Mouse (Mus musculus) left cerebral cortex, adult 8-10 months (tissue): Measurements from ENCODE around the gene Duoxa1. TPM values are rescaled to one million over a fixed set of nuclear protein-coding genes. Genes with fewer than 3 reads are reported as not detected.
A peak's percentile ranks its signal among the peaks of the same experiment; 100 is the strongest.
"Not testable (repeated sequence)": the region's sequence is repeated elsewhere in the genome, so short reads cannot be mapped to it uniquely, and the experiment has no call there.

ENCODE experiments used
- DNase-seq, 2 experiments: peaks; one replicate each; pipeline ENCODE4 v3.0.0; 2022; ENCODE audit warnings: low spot score in 2 of 2
- total RNA-seq, 4 experiments: library from RNA; stranded (reverse); gene quantifications; 2 replicates each; pipeline ENCODE4 v1.2.4; 2022

Gene Duoxa1
- total RNA-seq, 4 experiments from 2014 or later, result 0.55 TPM; not detected in 3

DNA sequence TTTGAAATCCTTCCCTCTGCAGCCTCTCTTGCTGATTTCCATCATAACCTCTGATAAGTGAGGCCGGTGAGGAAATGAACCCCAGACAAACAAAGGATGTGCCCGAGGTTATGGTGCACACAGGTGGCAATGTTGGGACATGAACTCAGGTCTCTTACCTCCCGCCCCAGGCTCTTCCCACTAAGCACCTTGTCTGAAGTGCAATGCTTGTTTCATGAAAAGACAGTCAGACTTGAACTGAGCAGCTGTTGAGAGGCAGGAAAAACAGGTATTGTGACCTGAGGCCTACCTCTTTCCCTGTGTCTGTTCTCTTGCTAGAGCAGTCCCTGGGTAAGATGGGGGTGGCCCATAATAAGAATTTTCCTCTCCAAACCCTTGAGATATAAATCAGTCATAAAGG is 18.7 kb upstream of the Duoxa1 start:
- no peak for DNase-seq

DNA sequence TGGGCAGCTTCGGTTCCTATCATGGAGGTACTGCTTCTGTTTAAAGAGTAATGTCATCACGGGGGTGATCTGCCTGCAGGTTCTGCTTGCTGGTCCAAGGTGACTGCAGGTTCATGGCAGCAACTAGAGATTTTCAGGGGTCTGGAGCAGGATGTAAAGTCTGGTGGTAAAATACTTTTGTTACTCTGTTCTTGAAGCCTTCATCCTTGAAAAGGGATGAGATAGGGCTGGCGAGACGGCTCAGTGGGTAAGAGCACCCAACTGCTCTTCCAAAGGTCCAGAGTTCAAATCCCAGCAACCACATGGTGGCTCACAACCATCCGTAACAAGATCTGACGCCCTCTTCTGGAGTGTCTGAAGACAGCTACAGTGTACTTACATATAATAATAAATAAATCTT is 16.8 kb upstream of the Duoxa1 start:
- DNase-seq, result not testable (repeated sequence)

DNA sequence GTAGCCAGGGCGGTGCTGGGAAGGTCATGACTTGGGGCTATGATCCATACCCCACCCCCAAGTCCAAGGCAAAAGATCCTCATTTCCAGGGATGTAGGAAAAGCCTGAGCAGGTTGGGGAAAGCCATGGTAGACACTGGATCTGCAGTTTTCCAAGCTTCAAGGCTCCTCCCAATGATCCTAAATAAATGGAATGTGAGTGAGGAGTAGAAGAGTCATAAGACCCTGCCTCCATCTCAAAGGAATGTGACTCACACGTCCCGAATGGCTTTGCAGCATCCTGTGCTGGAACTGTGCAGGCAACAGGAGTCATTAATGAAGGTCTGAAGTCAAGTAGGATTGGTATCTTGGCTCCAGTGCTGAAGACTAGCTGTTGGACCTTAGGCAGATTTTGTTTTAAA is 14.5 kb upstream of the Duoxa1 start:
- DNase-seq, result no peak

DNA sequence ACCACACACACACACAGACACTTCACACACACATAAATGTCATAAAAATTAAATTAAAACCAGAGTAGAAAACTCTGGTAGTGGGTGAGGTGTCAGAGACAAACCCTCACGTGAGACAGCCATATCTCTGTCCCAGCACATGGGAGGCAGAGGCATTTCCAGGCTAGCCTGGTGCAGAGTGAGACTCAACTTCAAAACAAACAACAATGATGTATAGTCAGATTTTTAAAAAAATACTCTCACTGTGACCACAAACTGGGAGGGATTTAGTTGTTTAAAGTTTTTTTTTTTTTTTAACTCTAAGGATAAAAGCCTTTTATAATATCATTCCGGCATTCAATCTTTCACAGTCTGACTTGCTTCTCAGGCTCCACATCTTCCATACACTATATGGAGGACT is 11.8 kb upstream of the Duoxa1 start:
- DNase-seq, result no peak

DNA sequence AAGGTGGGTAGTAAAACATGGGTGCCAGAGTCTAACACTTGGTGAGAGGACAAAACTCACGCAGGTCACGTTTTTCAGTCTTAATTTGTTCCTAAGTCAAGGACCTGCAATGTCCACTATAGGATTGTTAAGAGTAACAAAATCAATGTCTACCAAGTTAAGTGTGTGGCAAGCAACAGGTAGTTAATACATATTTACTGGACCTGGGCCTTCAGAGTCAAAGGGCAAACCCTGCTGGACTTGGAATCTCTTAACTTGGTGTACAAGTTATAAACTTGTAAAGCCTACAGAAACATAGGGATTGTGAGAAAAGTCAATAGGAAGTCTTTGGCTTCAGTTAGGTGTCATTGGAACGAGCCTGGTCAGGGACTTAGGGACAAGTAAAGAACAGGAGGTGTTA is 11.1 kb upstream of the Duoxa1 start:
- DNase-seq, result no peak

DNA sequence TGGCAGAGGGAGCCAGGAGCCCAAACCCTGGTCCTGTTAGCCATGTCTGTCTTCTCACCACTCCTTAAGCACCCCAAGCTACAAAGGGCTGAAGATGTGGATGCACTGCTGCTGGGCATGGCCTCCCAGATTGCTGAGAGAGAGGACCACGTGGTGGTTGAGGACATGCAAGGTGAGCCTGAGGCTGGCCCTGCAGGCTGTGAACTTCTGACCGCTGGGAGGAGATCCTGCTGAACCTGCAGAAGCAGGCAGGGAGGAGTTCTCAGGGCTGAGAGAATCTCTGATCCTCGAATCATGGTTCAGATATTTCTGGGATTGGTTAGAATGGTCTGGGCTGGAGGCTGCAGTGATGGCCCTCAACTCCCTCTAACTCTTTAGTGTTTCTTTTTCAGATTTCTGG is 10.4 kb upstream of the Duoxa1 start:
- no peak for DNase-seq

DNA sequence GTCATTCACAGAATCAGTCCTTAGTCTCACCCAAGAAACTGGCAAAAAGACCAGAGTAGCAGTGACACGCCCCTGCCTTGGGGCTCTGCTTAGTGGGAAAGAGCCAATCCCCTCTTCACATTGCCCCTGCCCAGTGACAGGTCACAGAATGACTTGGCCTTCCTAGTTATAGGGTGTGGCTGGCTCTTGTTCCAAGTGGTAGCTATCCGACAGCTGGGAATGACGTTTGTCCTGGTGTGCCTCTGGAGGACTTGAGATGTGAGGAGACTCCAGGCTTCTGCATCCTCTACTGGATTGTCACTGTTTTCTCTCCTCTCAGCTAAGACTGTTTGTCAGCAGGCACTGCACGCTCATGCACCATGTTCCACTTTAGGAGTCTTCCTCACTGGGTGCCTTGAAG is 3.9 kb upstream of the Duoxa1 start:
- DNase-seq, result no peak

DNA sequence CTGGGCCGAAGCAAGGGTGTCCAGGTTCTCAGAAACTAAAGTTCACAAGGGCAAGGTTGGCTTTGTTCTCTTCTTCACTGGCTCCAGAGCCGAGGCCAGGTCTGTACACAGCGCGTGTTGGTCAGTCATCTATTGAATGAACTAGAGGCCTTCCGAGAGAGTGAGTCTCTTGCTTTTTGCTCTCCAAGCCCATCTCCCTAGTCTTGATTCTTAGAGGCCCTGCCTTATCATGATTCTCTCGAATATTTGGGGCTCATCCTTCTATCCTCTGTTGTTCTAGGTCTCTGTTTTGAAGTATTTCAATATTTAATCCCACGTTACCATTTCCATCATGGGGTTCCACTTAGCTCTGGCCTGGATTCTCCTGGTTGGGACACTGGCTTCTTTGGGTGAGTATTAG is 1.8 kb upstream of the Duoxa1 start, which contains the start of gene Duox1:
Gene Duox1, plus strand, starts transcription at position 301 of the 400 bp plus-strand sequence.
- no peak for DNase-seq

DNA sequence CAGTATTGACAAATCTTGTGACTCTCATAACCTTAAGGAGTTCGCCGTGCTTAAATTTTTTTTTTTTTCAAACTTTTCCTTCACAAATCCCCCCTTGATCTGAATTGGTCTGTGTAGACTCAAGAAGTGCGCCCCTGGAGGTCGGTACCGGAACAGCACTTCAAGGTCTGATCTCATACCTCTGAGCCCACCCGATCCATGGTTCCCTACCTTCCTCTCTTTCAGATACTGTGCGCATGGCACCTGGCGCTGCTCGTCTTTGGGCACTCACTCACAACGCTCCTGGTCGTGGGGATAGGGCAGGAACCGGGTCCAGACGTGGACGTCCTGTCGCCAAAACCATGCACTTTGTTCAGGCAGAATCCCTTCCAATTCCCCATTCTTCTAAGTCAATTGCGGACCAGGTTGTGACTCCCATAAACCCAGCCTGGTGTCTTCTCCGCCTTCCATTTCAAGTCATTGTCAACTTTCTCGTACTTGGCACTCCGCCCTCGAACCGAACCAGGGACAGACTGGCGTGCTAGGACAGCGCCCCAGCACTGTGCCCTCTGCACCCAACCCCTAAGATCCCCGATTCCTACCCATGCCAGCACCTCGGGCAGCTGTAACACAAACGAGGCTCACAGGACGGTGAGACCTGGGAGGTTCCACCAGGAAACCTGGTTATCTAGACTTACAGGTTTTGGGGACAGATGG is 660 bp downstream of the Duoxa1 start:
- peak in 1 of 2 experiments; percentile 45 for DNase-seq

DNA sequence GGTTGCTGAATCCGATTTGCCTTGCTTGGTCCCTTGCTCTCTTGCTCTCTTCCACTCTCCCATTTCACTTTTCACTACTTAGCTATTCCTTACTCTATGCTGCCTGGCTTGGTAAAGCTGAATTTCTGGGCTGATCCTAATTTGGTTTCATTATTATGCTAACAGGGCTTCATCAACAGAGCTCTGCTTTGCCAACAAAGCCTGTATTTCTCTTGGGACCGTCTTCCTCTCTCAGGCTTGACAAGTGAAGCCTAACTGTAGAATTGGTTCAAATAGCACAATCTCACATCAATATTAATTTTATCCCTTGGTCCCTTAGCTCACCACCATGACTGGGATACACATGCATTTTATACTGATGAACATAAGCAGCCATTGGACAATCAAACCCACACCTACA is 2.0 kb downstream of the Duoxa1 start:
- DNase-seq, result no peak

DNA sequence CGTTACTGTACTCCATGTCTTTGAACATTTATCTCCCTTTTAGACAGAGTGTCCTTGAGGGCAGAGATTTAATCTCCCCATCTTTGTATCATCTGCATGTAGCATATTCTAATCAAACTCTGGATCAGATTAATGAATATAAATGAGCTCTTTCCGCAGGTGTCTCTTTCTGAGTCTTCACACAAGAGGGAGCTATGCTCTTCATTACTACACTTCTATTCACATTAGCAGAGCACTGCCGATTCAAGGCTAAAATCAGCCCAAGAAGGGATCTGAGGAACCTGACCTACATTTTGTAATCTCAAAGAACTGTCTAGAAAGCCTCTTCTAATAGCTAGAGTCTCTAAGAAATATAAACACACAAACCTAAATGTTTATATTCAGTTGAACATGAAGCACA is 3.9 kb downstream of the Duoxa1 start:
- no peak for DNase-seq

DNA sequence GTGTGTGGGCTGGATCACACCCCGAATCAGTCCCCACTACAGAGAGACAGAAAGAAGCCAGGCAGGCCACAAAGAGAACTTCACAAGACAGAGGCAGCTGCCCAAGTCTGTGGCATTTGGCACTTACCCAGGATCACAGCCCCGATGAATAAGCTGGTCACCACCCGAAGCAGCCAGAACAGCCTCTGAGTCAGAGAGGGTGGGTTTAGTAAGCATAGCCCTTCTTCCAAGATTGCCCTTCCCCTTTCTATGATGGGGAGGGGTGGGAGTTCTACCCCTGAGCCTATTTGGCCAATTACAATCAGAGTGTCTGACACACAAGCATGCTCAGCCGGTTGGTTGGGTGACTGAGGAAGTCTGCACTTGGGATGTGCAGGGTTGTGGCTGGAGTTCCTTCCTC is 7.3 kb downstream of the Duoxa1 start:
- DNase-seq, result no peak

DNA sequence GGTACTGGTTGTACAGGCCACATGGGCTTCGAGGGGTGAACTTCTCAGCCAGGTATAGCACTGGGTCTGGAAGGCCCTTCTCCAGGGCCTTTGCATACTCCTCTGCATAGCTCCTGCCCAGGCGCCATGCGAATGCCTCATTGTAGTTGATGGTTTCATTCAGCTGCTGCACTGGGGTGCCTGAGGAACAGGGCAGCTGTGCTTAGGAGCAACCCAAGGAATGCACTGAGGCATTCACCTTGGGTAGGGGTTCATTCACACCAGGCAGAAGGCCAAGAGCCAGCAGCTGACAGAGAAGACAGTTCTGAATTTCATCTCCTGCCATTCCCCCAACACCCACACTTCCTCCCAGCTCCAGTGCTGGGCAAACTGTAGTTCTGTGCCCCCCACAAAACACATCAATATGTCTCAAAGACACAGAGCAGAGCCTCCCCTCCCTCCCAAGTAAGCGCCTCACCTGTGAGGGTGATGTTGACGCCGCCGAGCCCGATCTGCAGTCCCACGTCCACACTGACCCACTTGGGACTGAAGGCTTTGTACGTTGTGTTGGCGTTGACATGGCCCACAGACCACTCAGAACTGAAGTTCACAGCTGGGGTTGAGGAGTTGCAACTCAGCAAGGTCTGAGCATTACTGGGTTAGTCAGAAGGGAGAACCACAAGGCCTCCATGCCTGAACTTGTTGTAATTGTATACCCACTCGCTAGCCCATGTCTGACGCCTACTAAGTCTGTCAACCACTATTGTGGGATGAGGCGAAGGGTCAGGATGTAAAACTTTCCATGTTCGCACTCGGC is 8.2 kb downstream of the Duoxa1 start:
- no peak for DNase-seq

DNA sequence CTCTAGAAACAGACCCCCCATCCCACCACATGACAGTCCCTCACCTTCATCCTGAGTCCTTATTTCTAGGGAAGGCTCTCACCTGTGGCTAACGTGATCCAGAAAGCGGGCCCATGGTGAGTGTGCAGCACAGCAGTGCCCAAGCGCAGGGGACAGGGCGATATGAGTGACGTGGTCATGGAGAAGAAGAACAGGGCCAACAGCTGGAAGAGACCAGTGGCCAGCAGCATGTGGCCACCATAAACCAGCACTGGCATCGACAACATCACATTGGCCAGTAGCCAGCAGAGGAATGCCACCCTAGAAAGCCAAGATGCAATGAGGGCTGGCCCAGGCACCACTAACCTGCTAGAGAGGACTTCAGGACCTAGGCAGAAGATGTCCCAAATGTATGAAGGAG is 9.0 kb downstream of the Duoxa1 start:
- DNase-seq, result no peak

DNA sequence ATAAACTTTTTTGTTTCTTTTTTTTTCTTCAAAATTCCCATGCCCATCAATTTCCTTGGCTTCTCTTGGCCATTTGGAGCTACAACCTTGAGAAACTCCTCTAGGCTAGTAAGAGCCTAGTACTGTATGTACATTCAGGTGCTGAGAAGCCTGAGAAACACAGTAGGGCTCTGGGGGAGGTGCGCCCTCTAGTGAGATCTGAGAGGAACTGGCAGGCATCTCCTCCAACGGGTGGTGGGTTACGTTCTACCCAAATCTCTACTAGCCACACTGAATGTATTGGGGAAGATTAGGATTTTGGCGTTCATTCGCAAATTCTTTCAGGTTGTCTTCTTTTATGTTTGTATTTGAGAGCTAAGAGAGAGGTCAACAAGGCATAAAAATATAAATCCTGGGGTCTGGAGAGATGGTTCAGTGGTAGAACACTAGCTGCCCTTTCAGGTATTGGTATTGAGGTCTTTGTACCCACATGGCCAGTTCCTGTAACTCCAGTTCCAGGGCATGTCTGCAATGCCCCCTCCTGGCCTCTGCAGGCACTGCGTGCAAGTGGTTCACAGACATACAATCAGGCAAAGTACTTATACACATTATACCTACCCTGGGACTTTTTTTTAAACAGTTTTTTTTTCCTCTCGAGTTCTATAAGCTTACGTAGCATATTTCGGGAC is 10.8 kb downstream of the Duoxa1 start:
- DNase-seq, result no peak

DNA sequence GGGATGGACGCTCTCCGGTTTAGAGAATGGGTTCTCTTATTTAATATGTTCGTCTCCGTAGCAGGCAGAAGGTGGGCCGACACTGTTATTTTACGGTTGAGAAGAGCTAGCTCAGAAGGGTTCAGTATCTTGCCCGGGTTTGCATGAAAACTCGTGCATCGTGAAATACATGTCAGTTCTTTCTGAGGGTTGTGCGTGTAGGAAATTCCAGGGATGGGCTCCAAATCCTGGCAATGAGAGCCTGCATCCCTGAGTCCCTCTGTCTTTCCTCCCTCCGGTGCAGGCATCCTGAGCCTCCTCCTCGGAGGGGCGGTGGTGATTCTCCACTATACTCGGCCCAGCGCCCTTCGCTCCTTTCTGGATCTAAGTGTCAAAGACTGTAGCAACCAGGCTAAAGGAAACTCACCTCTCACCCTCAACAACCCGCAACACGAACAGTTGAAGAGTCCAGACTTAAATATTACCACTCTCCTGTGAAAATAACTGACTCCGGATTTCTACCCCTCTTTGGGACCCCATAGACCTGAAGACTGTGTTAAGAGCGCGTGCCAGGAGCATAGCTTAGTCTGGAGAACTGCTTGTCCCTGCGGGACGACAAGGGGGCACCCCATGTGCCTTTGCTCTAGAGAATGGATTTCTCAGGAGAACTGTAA is 11.5 kb downstream of the Duoxa1 start:
- DNase-seq, result no peak

DNA sequence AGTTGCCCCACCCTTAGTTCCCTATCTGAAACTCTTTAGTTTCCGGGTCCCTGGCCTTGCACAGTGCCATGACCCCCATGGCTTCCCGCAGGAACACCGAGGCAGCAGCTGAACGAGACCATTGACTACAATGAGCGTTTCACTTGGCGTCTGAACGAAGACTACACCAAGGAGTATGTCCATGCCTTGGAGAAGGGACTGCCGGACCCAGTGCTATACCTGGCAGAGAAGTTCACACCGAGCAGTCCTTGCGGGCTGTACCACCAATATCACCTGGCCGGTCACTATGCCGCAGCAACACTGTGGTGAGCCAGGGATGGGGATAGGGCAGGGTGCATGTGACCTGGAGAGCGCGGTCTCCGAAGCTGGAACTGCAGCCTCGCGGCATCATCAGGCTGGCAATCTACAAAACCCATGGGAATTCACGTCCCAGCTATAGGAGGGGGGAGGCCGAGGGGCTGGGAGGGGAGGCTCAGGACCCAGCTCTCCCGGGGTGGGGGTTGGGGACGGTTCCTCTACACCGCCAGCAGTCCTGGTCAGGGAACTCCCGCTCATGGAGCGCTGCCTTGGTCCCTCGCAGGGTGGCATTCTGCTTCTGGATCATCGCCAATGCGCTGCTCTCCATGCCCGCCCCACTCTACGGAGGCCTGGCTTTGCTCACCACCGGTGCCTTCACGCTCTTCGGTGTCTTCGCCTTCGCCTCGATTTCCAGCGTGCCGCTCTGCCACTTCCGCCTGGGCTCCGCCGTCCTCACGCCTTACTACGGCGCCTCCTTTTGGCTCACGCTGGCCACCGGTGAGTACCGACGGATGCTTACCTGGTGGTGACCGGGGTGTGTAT is 12.2 kb downstream of the Duoxa1 start:
- no peak for DNase-seq

DNA sequence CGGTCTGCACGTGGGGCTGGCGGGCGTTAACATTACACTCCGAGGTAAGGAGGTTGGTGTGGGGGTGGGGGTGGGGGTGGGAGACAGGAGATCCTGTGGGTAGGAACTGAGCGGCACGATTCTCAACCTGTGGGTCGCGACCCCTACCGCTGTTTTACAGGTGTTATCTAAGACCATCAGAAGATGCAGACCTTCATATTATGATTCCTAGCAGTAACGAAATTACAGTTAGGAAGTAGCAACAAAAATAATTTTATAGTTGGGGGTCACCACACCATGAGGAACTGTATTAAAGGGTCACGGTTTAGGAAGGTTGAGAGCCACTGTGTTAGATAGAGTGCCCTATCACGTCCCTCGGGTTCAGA is 12.9 kb downstream of the Duoxa1 start:
- no peak for DNase-seq

DNA sequence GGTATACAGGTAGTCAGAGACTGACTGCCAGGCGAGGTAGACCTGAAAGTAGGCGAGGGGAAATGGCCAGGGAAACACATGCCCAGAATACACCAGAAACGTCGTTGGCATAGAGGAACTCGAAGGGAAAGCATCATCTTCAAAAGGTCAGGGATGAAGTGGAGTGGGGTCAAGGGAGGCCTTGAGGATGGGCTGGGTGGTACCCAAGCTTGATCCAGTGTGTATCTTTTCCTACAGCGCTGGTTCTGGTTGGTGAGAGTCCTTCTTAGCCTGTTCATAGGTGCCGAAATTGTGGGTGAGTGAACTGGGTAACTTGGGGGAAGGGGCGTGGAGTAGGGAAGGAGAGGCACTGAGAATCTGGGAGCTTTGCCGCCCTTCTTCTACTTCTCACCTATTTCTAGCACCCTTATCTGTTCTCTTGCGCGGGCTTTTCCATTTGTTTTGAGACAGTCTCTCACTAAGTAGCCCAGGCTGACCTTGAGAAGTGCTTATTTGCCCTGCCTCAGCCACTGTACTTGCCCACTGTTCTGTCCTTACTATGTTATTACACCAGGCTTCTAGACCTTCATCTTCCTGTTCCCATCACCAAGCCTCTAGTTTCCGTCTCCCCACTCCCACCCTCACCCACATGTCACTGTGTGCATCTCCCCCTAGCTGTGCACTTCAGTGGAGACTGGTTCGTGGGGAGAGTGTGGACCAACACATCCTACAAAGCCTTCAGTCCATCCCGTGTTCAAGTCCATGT is 13.4 kb downstream of the Duoxa1 start:
- DNase-seq, result no peak
